ENCODE assay signal across 8 mouse cellular contexts in genomic region chr1:86447596-86448171, GRCm38 (mm10). TPM values are rescaled to one million over a fixed set of nuclear protein-coding genes. Genes with fewer than 3 reads are reported as not detected.
DNase-seq lines count a peak whose midpoint lies in the region; ATAC-seq and TF ChIP-seq lines count a peak whose summit lies in the region.

No protein-coding gene starts in this region.

- no peak overlapping the region for H3K4me2 ChIP-seq in midbrain, embryonic 14.5 days (ENCODE audit: low read length)
- H3K4me2 ChIP-seq in forebrain, postnatal 0 days (ENCODE audit: low read depth), result no peak overlapping the region
- H3K4me2 ChIP-seq in intestine, postnatal 0 days (replicated peaks; ENCODE audit: low read depth), result peak overlapping the region; percentile 46

- TF ChIP-seq CTCF in forebrain, postnatal 0 days (IDR thresholded peaks at IDR 0.05; ENCODE audit: low read depth), result no peak
- peak; percentile 20 for TF ChIP-seq CTCF in intestine, postnatal 0 days (IDR thresholded peaks at IDR 0.05; ENCODE audit: low read depth)

- H3K9me3 ChIP-seq in midbrain, embryonic 14.5 days (ENCODE audit: control insufficient read depth, low read length), result no peaks in the 10 kb centered on the region
- H3K9me3 ChIP-seq in midbrain, embryonic 10.5 days (replicated peaks), result no peaks in the 10 kb centered on the region
- no peaks in the 10 kb centered on the region for H3K9me3 ChIP-seq in forebrain, postnatal 0 days (ENCODE audit: low read length)
- H3K9me3 ChIP-seq in intestine, postnatal 0 days (ENCODE audit: control insufficient read depth), result no peaks in the 10 kb centered on the region

- peak; percentile 11 for DNase-seq in midbrain, embryonic 14.5 days
- DNase-seq in midbrain, embryonic 10.5 days (ENCODE audit: low spot score), result no peak
- no peak for DNase-seq in forebrain, postnatal 0 days
- DNase-seq in lung, postnatal 10 days, result peak; percentile 88
- no peak for DNase-seq in thymus, postnatal 36 days
- no peak for DNase-seq in cerebellum, adult 9-10 months

- H3K4me1 ChIP-seq in midbrain, embryonic 14.5 days (ENCODE audit: control insufficient read depth, insufficient read depth, low read length), result peaks cover 14% of the 10 kb centered on the region
- peaks cover 20% of the 10 kb centered on the region for H3K4me1 ChIP-seq in midbrain, embryonic 10.5 days
- H3K4me1 ChIP-seq in forebrain, postnatal 0 days (ENCODE audit: insufficient read depth), result peaks cover 8% of the 10 kb centered on the region
- H3K4me1 ChIP-seq in intestine, postnatal 0 days (replicated peaks; ENCODE audit: control insufficient read depth, insufficient read depth, low read length), result peaks cover 21% of the 10 kb centered on the region; the same call in 1 of the 2 replicates

- WGBS in midbrain, embryonic 14.5 days, result 45% methylated on average over 13 of the region's 13 CpGs
- WGBS in midbrain, embryonic 10.5 days, result 54% methylated on average over 13 of the region's 13 CpGs
- 38% methylated on average over 13 of the region's 13 CpGs for WGBS in forebrain, postnatal 0 days
- 11% methylated on average over 13 of the region's 13 CpGs for WGBS in intestine, postnatal 0 days

- ATAC-seq in midbrain, embryonic 14.5 days (ENCODE audit: low FRiP score, low TSS enrichment), result no peak
- peak; percentile 27; the same call in 1 of the 2 replicates for ATAC-seq in forebrain, postnatal 0 days
- peak; percentile 87 for ATAC-seq in intestine, postnatal 0 days
- ATAC-seq in erythroblast, adult 5-6 weeks (replicated peaks; ENCODE audit: low FRiP score, poor library complexity, severe bottlenecking), result no peak

- H3K27me3 ChIP-seq in midbrain, embryonic 14.5 days (ENCODE audit: control insufficient read depth, insufficient read depth, low read length), result no peaks in the 10 kb centered on the region
- H3K27me3 ChIP-seq in midbrain, embryonic 10.5 days (ENCODE audit: low read depth, poor library complexity, severe bottlenecking), result no peaks in the 10 kb centered on the region
- H3K27me3 ChIP-seq in forebrain, postnatal 0 days (ENCODE audit: insufficient read depth, low read length), result no peaks in the 10 kb centered on the region
- H3K27me3 ChIP-seq in intestine, postnatal 0 days (replicated peaks; ENCODE audit: control insufficient read depth, insufficient read depth, low read length), result no peaks in the 10 kb centered on the region

- H3K36me3 ChIP-seq in midbrain, embryonic 14.5 days (ENCODE audit: control insufficient read depth, insufficient read depth, low read length), result no peaks in the 10 kb centered on the region
- no peaks in the 10 kb centered on the region for H3K36me3 ChIP-seq in midbrain, embryonic 10.5 days
- no peaks in the 10 kb centered on the region for H3K36me3 ChIP-seq in forebrain, postnatal 0 days (ENCODE audit: insufficient read depth)
- no peaks in the 10 kb centered on the region for H3K36me3 ChIP-seq in intestine, postnatal 0 days (ENCODE audit: control insufficient read depth, insufficient read depth)

- H3K27ac ChIP-seq in midbrain, embryonic 14.5 days (replicated peaks; ENCODE audit: low read depth, low read length), result no peak overlapping the region
- H3K27ac ChIP-seq in midbrain, embryonic 10.5 days (replicated peaks), result no peak overlapping the region
- H3K27ac ChIP-seq in forebrain, postnatal 0 days (ENCODE audit: low read depth, low read length), result peak overlapping the region; percentile 57; the same call in 1 of the 2 replicates
- peak overlapping the region; percentile 91 for H3K27ac ChIP-seq in intestine, postnatal 0 days (ENCODE audit: low read depth, low read length)

- H3K9ac ChIP-seq in midbrain, embryonic 14.5 days (replicated peaks; ENCODE audit: low read length), result no peak overlapping the region
- H3K9ac ChIP-seq in forebrain, postnatal 0 days, result no peak overlapping the region
- H3K9ac ChIP-seq in intestine, postnatal 0 days (ENCODE audit: low read depth, low read length), result peak overlapping the region; percentile 31; the same call in 1 of the 2 replicates

- H3K4me3 ChIP-seq in midbrain, embryonic 14.5 days (replicated peaks; ENCODE audit: low read depth, low read length), result no peak overlapping the region
- no peak overlapping the region for H3K4me3 ChIP-seq in midbrain, embryonic 10.5 days
- H3K4me3 ChIP-seq in forebrain, postnatal 0 days (ENCODE audit: low read depth, low read length), result no peak overlapping the region
- H3K4me3 ChIP-seq in intestine, postnatal 0 days (ENCODE audit: low read depth, low read length), result no peak overlapping the region; the same call in 1 of the 2 replicates

RNA-seq across cellular contexts. Expression of gene Tex44, which starts 21.6 kb away (rescaled TPM):
- polyA plus RNA-seq in midbrain, embryonic 14.5 days (2014; fragmentation: Nextera tagmentation; extraction: Ambion mirVana), result not detected in 2 replicates
- polyA plus RNA-seq in midbrain, embryonic 10.5 days (2016; fragmentation: Nextera tagmentation; extraction: Ambion mirVana), result 0.07 and 0.11 TPM in 2 replicates
- 0.29 TPM in 1 of 2 replicates, not detected in the other for total RNA-seq in forebrain, postnatal 0 days (2014; rRNA removed)
- polyA plus RNA-seq in forebrain, postnatal 0 days (2015; fragmentation: Nextera tagmentation; extraction: Ambion mirVana), result not detected in 2 replicates
- polyA plus RNA-seq in intestine, postnatal 0 days (2015; fragmentation: Nextera tagmentation; extraction: Ambion mirVana), result not detected in 2 replicates
- total RNA-seq in erythroblast, adult 5-6 weeks (2015; ENCODE audit: low replicate concordance), result not detected in 2 replicates
- not detected in 2 replicates for total RNA-seq in erythroblast, adult 5-6 weeks (2017; ENCODE audit: low replicate concordance)

RNA-seq across cellular contexts. Expression of gene Nmur1, which starts 21.7 kb away (rescaled TPM):
- not detected in 2 replicates for polyA plus RNA-seq in midbrain, embryonic 14.5 days (2014; fragmentation: Nextera tagmentation; extraction: Ambion mirVana)
- not detected in 2 replicates for polyA plus RNA-seq in midbrain, embryonic 10.5 days (2016; fragmentation: Nextera tagmentation; extraction: Ambion mirVana)
- total RNA-seq in forebrain, postnatal 0 days (2014; rRNA removed), result 0.15 and 0.33 TPM in 2 replicates
- polyA plus RNA-seq in forebrain, postnatal 0 days (2015; fragmentation: Nextera tagmentation; extraction: Ambion mirVana), result 0.17 and 0.19 TPM in 2 replicates
- polyA plus RNA-seq in intestine, postnatal 0 days (2015; fragmentation: Nextera tagmentation; extraction: Ambion mirVana), result 4.3 and 4.5 TPM in 2 replicates
- not detected in 2 replicates for total RNA-seq in erythroblast, adult 5-6 weeks (2015; ENCODE audit: low replicate concordance)
- total RNA-seq in erythroblast, adult 5-6 weeks (2017; ENCODE audit: low replicate concordance), result not detected in 2 replicates

Comparison
In these comparisons a context has a peak if more than half of its experiments do, and no peak if none do; other contexts are left out.
1. DNase-seq: peak in midbrain, embryonic 14.5 days (single experiment) and lung, postnatal 10 days (single experiment); none in midbrain, embryonic 10.5 days (single experiment), forebrain, postnatal 0 days (single experiment), thymus, postnatal 36 days (0 of 2) and cerebellum, adult 9-10 months (single experiment).
2. ATAC-seq: peak in forebrain, postnatal 0 days (single experiment) and intestine, postnatal 0 days (single experiment); none in midbrain, embryonic 14.5 days (single experiment) and erythroblast, adult 5-6 weeks (single experiment).
3. H3K27ac ChIP-seq: peak in forebrain, postnatal 0 days (single experiment) and intestine, postnatal 0 days (single experiment); none in midbrain, embryonic 14.5 days (single experiment) and midbrain, embryonic 10.5 days (single experiment).